Mouse (Mus musculus) myocyte (in vitro differentiated cells): ENCODE measurements around the gene Stard13. TPM values are rescaled to one million over a fixed set of nuclear protein-coding genes. Genes with fewer than 3 reads are reported as not detected.

ENCODE experiments used
- H3K27me3 ChIP-seq: one replicate; pipeline ENCODE4 v1.6.1; 2011; ENCODE audit not compliant: control insufficient read depth, insufficient read depth, insufficient read length
- H3K36me3 ChIP-seq: one replicate; pipeline ENCODE4 v1.6.1; 2011; ENCODE audit not compliant: control insufficient read depth, insufficient read depth
- H3K4me2 ChIP-seq: one replicate; pipeline ENCODE4 v1.6.1; 2011; ENCODE audit warnings: low read depth, control low read depth
- H3K4me3 ChIP-seq: one replicate; pipeline ENCODE4 v1.5.1; 2011; ENCODE audit warnings: mild to moderate bottlenecking, control low read depth, moderate library complexity
- H3K79me2 ChIP-seq: one replicate; pipeline ENCODE4 v1.6.1; 2011; ENCODE audit not compliant: control insufficient read depth, insufficient read depth
- H3ac ChIP-seq: one replicate; pipeline ENCODE4 v1.6.1; 2011; ENCODE audit not compliant: control insufficient read depth, insufficient read length
- CEBPB ChIP-seq: IDR thresholded peaks from 2 replicates; pipeline ENCODE4 v1.6.1; 2011; ENCODE audit warnings: mild to moderate bottlenecking, moderate library complexity; ENCODE audit not compliant: poor library complexity, insufficient read depth, severe bottlenecking
- E2F4 ChIP-seq: IDR thresholded peaks from one replicate; pipeline ENCODE4 v1.6.1; 2011; ENCODE audit warnings: mild to moderate bottlenecking, control low read depth, moderate library complexity; ENCODE audit not compliant: insufficient read depth
- MAX ChIP-seq: IDR thresholded peaks from one replicate; pipeline ENCODE4 v1.6.1; 2011; ENCODE audit warnings: low read depth, mild to moderate bottlenecking, control low read depth
- MYOD1 ChIP-seq, 3 experiments: IDR thresholded peaks; one replicate each; pipeline ENCODE4 v1.6.1; 2011; ENCODE audit warnings: control low read depth in 2 of 3, low read depth in 2 of 3, mild to moderate bottlenecking in 2 of 3, moderate library complexity in 1 of 3; ENCODE audit not compliant: insufficient read length in 2 of 3, control insufficient read depth in 1 of 3
- MYOG ChIP-seq, 3 experiments: IDR thresholded peaks; one replicate each; pipeline ENCODE4 v1.6.1; 2011; ENCODE audit warnings: control low read depth in 2 of 3, low read depth in 2 of 3, mild to moderate bottlenecking in 2 of 3; ENCODE audit not compliant: insufficient read length in 2 of 3, control insufficient read depth in 1 of 3, insufficient read depth in 1 of 3
- POLR2A ChIP-seq: IDR thresholded peaks from one replicate; pipeline ENCODE4 v1.6.1; 2011; ENCODE audit warnings: low read depth, mild to moderate bottlenecking, control low read depth, moderate library complexity; ENCODE audit not compliant: insufficient read length
- POLR2AphosphoS2 ChIP-seq: IDR thresholded peaks from one replicate; pipeline ENCODE4 v1.6.1; 2011; ENCODE audit warnings: low read depth, control low read depth; ENCODE audit not compliant: insufficient read length
- REST ChIP-seq: IDR thresholded peaks from one replicate; pipeline ENCODE4 v1.6.1; 2011; ENCODE audit warnings: mild to moderate bottlenecking, control low read depth, moderate library complexity; ENCODE audit not compliant: insufficient read depth, insufficient read length
- SRF ChIP-seq: IDR thresholded peaks from one replicate; pipeline ENCODE4 v1.6.1; 2011; ENCODE audit warnings: low read depth; ENCODE audit not compliant: control insufficient read depth, insufficient read length
- TCF12 ChIP-seq: IDR thresholded peaks from one replicate; pipeline ENCODE4 v1.6.1; 2011; ENCODE audit warnings: mild to moderate bottlenecking, control low read depth; ENCODE audit not compliant: poor library complexity, insufficient read depth, severe bottlenecking
- TCF3 ChIP-seq: IDR thresholded peaks from one replicate; pipeline ENCODE4 v1.6.1; 2011; ENCODE audit warnings: low read depth, control low read depth; ENCODE audit not compliant: insufficient read length
- USF1 ChIP-seq: IDR thresholded peaks from one replicate; pipeline ENCODE4 v1.6.1; 2011; ENCODE audit warnings: low read depth, mild to moderate bottlenecking, control low read depth, moderate library complexity
- polyA plus RNA-seq: library from polyadenylated mRNA; unstranded; fragments of >200 nt; fragmentation: generic; extraction: Trizol; gene quantifications from one replicate; pipeline ENCODE4 v1.2.1, GENCODE M21; 2012; ENCODE audit warnings: missing spikeins

Gene Stard13
- polyA plus RNA-seq, 1 experiment = 15.2 TPM

DNA sequence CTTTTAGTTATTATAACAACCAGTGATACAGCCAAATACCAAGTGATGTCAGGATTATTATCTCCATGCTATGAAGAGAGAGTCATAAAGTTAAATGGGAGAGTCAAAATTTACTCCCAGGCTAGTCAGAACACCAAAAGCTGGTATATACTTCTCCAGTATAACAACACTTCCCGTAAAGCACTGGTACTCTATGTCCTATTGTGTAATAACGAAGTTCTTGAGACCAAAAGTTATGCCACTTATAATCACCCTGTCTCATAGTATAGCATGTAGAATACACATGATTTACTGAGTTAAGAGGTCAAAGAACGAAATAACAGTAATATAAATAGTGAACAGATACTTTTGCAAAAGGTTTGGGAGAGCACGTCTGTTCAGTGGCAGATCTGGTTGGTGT is 28.6 kb downstream of the Stard13 start:
- no peak for TF ChIP-seq MAX
- TF ChIP-seq CEBPB = no peak
- no peak for TF ChIP-seq POLR2AphosphoS2
- no peak for TF ChIP-seq E2F4
- no peak for TF ChIP-seq TCF3
- TF ChIP-seq SRF = no peak
- Histone ChIP-seq H3K4me2 (no peak overlapping the region), H3K4me3 (no peak overlapping the region), H3K27me3 (no peaks in the 10 kb centered on the region), H3ac (no peak overlapping the region), H3K36me3 (no peaks in the 10 kb centered on the region), H3K79me2 (no peaks in the 10 kb centered on the region)

GRCm38 (mm10) chr5:151202925-151203324 is 30.7 kb downstream of the Stard13 start:
- no peak overlapping the region for H3ac ChIP-seq
- TF ChIP-seq POLR2AphosphoS2 (no peak), CEBPB (peak; percentile 59; the same call in 1 of the 2 replicates), TCF12 (no peak), SRF (no peak), POLR2A (no peak), USF1 (peak; percentile 50), MYOD1 (IDR thresholded peaks at IDR 0.05; ENCODE audit: control insufficient read depth in 1 of 3, insufficient read length in 2 of 3, low read depth in 2 of 3) (no peak), MYOG (IDR thresholded peaks at IDR 0.05; ENCODE audit: control insufficient read depth in 1 of 3, insufficient read depth in 1 of 3, insufficient read length in 2 of 3, low read depth in 2 of 3) (no peak), REST (no peak), TCF3 (no peak), MAX (peak; percentile 41), E2F4 (no peak)
- H3K36me3 ChIP-seq = no peaks in the 10 kb centered on the region
- H3K4me3 ChIP-seq = no peak overlapping the region
- no peaks in the 10 kb centered on the region for H3K79me2 ChIP-seq
- H3K27me3 ChIP-seq = no peaks in the 10 kb centered on the region
- no peak overlapping the region for H3K4me2 ChIP-seq

- Histone ChIP-seq H3ac (no peak overlapping the region), H3K4me2 (no peak overlapping the region), H3K79me2 (no peaks in the 10 kb centered on the region), H3K36me3 (no peaks in the 10 kb centered on the region), H3K27me3 (no peaks in the 10 kb centered on the region), H3K4me3 (no peak overlapping the region)
- no peak for TF ChIP-seq SRF
- TF ChIP-seq E2F4 = no peak
- no peak for TF ChIP-seq REST
- TF ChIP-seq POLR2A = no peak
Observed at GRCm38 (mm10) chr5:151201220-151201619, 32.4 kb downstream of the Stard13 start.

DNA sequence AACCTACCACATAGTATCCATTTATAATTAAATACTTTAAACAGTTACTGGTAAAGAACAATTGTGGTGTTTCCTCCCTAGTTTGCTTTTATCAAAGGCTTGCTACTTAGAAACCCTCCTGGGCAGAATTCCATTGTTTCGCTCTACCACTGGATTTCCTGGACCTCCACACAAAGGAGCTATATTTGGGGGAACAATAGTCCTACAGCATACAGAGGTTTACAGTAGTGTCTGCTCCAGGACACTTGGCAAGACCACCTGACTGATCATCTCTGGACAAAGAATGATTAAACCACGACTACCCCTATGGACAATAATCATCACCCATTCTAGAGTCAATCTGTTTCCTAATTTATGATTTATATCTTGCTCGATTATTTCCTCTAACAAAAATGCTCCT is 34.4 kb downstream of the Stard13 start:
- no peak for TF ChIP-seq CEBPB
- no peak for TF ChIP-seq USF1
- no peak for TF ChIP-seq MAX
- no peak for TF ChIP-seq MYOD1 (IDR thresholded peaks at IDR 0.05; ENCODE audit: control insufficient read depth in 1 of 3, insufficient read length in 2 of 3, low read depth in 2 of 3)
- no peak for TF ChIP-seq REST
- no peak for TF ChIP-seq TCF3
- no peak for TF ChIP-seq POLR2A
- no peak for TF ChIP-seq TCF12
- TF ChIP-seq E2F4 = no peak
- TF ChIP-seq MYOG (IDR thresholded peaks at IDR 0.05; ENCODE audit: control insufficient read depth in 1 of 3, insufficient read depth in 1 of 3, insufficient read length in 2 of 3, low read depth in 2 of 3) = no peak
- no peak for TF ChIP-seq POLR2AphosphoS2
- no peak for TF ChIP-seq SRF
- no peak overlapping the region for H3ac ChIP-seq
- H3K27me3 ChIP-seq = no peaks in the 10 kb centered on the region
- H3K79me2 ChIP-seq = no peaks in the 10 kb centered on the region
- no peak overlapping the region for H3K4me2 ChIP-seq
- H3K4me3 ChIP-seq = no peak overlapping the region
- no peaks in the 10 kb centered on the region for H3K36me3 ChIP-seq

DNA sequence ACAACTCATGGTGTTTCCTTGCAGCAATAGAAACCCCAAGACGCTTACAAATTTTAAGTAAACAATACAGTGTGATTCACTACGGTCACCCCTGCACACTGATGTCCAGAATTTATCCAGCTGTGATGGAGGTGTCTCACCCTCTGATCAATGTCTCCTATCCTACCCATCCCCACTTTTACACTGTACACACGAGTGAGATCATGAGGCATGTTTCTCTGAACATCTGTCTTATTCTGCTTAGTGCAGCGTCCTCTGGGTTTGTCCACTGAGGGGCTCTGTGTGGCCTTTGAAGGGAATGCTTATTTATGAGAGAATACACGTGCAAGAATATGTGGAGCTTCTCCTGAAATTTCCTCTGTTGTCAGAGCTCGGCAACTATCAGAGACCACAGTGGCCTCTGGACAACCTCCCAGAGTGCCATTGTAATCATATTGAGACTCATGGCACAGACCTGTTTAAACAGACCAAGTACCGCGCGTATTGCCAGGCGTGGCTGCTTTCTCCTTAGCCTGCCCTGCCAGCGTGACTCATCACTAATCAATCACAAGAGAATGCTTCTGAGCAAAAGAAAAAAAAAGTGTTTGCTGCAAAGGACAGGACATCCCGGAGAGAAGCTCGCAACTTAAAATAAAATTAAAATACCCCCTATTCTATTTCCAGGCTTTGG is 36.9 kb downstream of the Stard13 start:
- H3K36me3 ChIP-seq = no peaks in the 10 kb centered on the region

More for the DNA sequence above, 36.9 kb downstream of the Stard13 start:
- TF ChIP-seq POLR2A (no peak), E2F4 (no peak), USF1 (no peak), CEBPB (no peak), MYOG (IDR thresholded peaks at IDR 0.05; ENCODE audit: control insufficient read depth in 1 of 3, insufficient read depth in 1 of 3, insufficient read length in 2 of 3, low read depth in 2 of 3) (no peak), MAX (no peak), TCF12 (no peak), REST (no peak), MYOD1 (IDR thresholded peaks at IDR 0.05; ENCODE audit: control insufficient read depth in 1 of 3, insufficient read length in 2 of 3, low read depth in 2 of 3) (no peak), POLR2AphosphoS2 (no peak), TCF3 (no peak), SRF (no peak)
- Histone ChIP-seq H3K4me2 (no peak overlapping the region), H3ac (no peak overlapping the region), H3K4me3 (no peak overlapping the region), H3K27me3 (no peaks in the 10 kb centered on the region), H3K79me2 (no peaks in the 10 kb centered on the region)
